Mouse (Mus musculus) CH12.LX (cell line): Measurements from ENCODE around the gene Dad1.

Experiments used
- CTCF ChIP-seq, 2 experiments: IDR thresholded peaks in 1 of 2; conservative IDR thresholded peaks in 1 of 2; 2 replicates each; pipeline ENCODE4 v1.5.1; 2011 to 2012; ENCODE audit warnings: low read depth in 2 of 2, low read length in 2 of 2, improper control_type of control experiment in 1 of 2, inconsistent platforms in 1 of 2, mild to moderate bottlenecking in 1 of 2, moderate library complexity in 1 of 2
- HCFC1 ChIP-seq: IDR thresholded peaks from 2 replicates; pipeline ENCODE4 v1.6.1; 2012; ENCODE audit warnings: low read depth, mild to moderate bottlenecking, inconsistent platforms, low read length, improper control_type of control experiment
- POLR2A ChIP-seq: IDR thresholded peaks from 2 replicates; pipeline ENCODE4 v1.6.1; 2011; ENCODE audit warnings: low read depth, mild to moderate bottlenecking, improper control_type of control experiment, low read length
- POLR2AphosphoS2 ChIP-seq: IDR thresholded peaks from 2 replicates; pipeline ENCODE4 v1.6.1; 2011; ENCODE audit warnings: low read depth, low read length, improper control_type of control experiment
- USF1 ChIP-seq: IDR thresholded peaks from 2 replicates; pipeline ENCODE4 v1.6.1; 2014; ENCODE audit warnings: low read depth, mild to moderate bottlenecking, inconsistent platforms, low read length, improper control_type of control experiment
- ZMIZ1 ChIP-seq: IDR thresholded peaks from 2 replicates; pipeline ENCODE4 v1.6.1; 2012; ENCODE audit warnings: low read depth, mild to moderate bottlenecking, inconsistent platforms, low read length, improper control_type of control experiment
- ZNF384 ChIP-seq: IDR thresholded peaks from 2 replicates; pipeline ENCODE4 v1.6.1; 2012; ENCODE audit warnings: low read depth, low read length, improper control_type of control experiment, inconsistent platforms

DNA sequence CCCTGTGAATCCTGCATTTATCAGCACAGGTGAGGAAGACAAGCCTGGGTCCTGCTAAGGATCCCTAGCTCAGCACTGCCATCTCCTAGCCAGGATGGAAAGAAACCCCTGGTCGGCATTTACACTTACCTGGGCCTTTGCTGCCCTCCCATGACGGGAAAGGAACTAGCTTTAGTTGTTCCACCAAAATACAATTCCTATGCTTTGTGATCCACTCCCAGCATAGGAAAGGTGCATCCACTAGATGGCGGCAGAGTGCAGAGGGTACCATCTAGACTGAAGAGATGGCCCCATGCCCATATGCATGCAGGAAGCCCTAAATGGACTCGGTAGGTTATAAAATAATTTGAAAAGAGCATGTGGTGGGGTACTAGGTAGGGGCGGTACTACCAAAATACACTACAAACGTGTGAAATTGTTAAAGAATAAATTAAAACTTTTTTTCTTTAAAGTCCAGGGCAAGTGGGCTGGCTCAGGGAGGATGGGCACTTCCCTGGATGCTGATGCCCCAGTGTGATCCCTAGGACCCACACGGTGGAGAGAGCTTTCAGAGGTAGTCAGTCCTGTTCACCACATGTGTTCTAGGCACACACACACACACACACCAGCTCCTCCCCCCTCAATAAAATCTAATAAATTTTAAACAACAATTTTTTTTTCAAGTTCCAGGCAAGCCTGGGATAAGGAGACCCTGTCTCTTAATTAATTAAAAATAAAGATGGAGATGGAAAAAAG is 14.7 kb downstream of the Dad1 start:
- TF ChIP-seq HCFC1: no peak
- no peak for TF ChIP-seq POLR2AphosphoS2
- TF ChIP-seq POLR2A: no peak
- no peak for TF ChIP-seq USF1
- peak; percentile 92 to 98 for TF ChIP-seq CTCF (conservative IDR thresholded peaks at IDR 0.05 in 1 of 2, IDR thresholded peaks at IDR 0.05 in 1 of 2; ENCODE audit: low read depth in 2 of 2, low read length in 2 of 2)
- no peak for TF ChIP-seq ZMIZ1
- TF ChIP-seq ZNF384: 0 out of 2 replicates have a peak, but pooled peaks have one; percentile 21
